ENCODE assay signal across 17 mouse cellular contexts in genomic region chr2:35688121-35688520, GRCm38 (mm10).
A peak's percentile ranks its signal among the peaks of the same experiment; 100 is the strongest.
DNase-seq lines count a peak whose midpoint lies in the region; ATAC-seq lines count a peak whose summit lies in the region.
"Had no signal": no experiment of that assay in that cellular context is flagged by ENCODE, and none has a peak within 500 bp of the region (broad histone marks: within the 10 kb centered on the region; RNA-seq: fewer than 3 reads in every experiment).

No protein-coding gene starts in this region.

- H3K4me1 ChIP-seq in embryonic facial prominence, embryonic 15.5 days: peaks cover 97% of the 10 kb centered on the region
- peaks cover 81% of the 10 kb centered on the region for H3K4me1 ChIP-seq in embryonic facial prominence, embryonic 10.5 days
- peaks cover 95% of the 10 kb centered on the region for H3K4me1 ChIP-seq in heart, embryonic 16.5 days (ENCODE audit: control insufficient read depth, insufficient read depth, low read length)

- no peaks in the 10 kb centered on the region for H3K9me3 ChIP-seq in embryonic facial prominence, embryonic 15.5 days (replicated peaks)
- H3K9me3 ChIP-seq in embryonic facial prominence, embryonic 10.5 days: no peaks in the 10 kb centered on the region
- no peaks in the 10 kb centered on the region for H3K9me3 ChIP-seq in heart, embryonic 16.5 days (replicated peaks; ENCODE audit: control insufficient read depth, low read length)
- H3K9me3 ChIP-seq: hindbrain, embryonic 15.5 days had no signal

- DNase-seq in embryonic facial prominence, embryonic 10.5 days (ENCODE audit: low spot score): no peak
- DNase-seq in heart, adult 8-10 months (ENCODE audit: low spot score): no peak
- peak; percentile 40 for DNase-seq in right cerebral cortex, adult 18-20 months
- no peak for DNase-seq in right cerebral cortex, postnatal 25 days
- no peak for DNase-seq in spleen, postnatal 4 days (ENCODE audit: low spot score in 2 of 2)
- DNase-seq in adrenal gland, adult 18-20 months (ENCODE audit: low spot score in 2 of 2): no peak
- DNase-seq: adrenal gland, postnatal 10 days; gastrocnemius, postnatal 25 days; kidney, postnatal 4 days; layer of hippocampus, postnatal 36 days; lung, adult 2 months; midbrain, embryonic 14.5 days; thymus, postnatal 25 days had no signal

- no peak overlapping the region for H3K4me2 ChIP-seq in embryonic facial prominence, embryonic 15.5 days (replicated peaks)
- no peak overlapping the region for H3K4me2 ChIP-seq in heart, embryonic 16.5 days (ENCODE audit: low read depth, low read length)
- H3K4me2 ChIP-seq: hindbrain, embryonic 15.5 days had no signal

- no peaks in the 10 kb centered on the region for H3K36me3 ChIP-seq in embryonic facial prominence, embryonic 15.5 days
- H3K36me3 ChIP-seq in embryonic facial prominence, embryonic 10.5 days (replicated peaks): peaks cover 26% of the 10 kb centered on the region
- no peaks in the 10 kb centered on the region; the same call in 1 of the 2 replicates for H3K36me3 ChIP-seq in heart, embryonic 16.5 days (ENCODE audit: control insufficient read depth, insufficient read depth)
- H3K36me3 ChIP-seq: hindbrain, embryonic 15.5 days had no signal

- H3K9ac ChIP-seq in embryonic facial prominence, embryonic 15.5 days: no peak overlapping the region
- H3K9ac ChIP-seq in heart, embryonic 16.5 days (ENCODE audit: low read length): no peak overlapping the region
- H3K9ac ChIP-seq: hindbrain, embryonic 15.5 days had no signal

- 62% methylated on average over 4 of the region's 4 CpGs for WGBS in embryonic facial prominence, embryonic 15.5 days
- WGBS in embryonic facial prominence, embryonic 10.5 days: 76% methylated on average over 4 of the region's 4 CpGs
- WGBS in heart, embryonic 16.5 days: 42% methylated on average over 4 of the region's 4 CpGs

- H3K27ac ChIP-seq in embryonic facial prominence, embryonic 15.5 days (replicated peaks): peak overlapping the region; percentile 29; the same call in 1 of the 2 replicates
- no peak overlapping the region for H3K27ac ChIP-seq in embryonic facial prominence, embryonic 10.5 days (replicated peaks)
- H3K27ac ChIP-seq in heart, embryonic 16.5 days (ENCODE audit: low read length): peak overlapping the region; percentile 45
- H3K27ac ChIP-seq: hindbrain, embryonic 15.5 days; macrophage had no signal

- H3K4me3 ChIP-seq in embryonic facial prominence, embryonic 15.5 days (replicated peaks): no peak overlapping the region
- no peak overlapping the region for H3K4me3 ChIP-seq in embryonic facial prominence, embryonic 10.5 days
- no peak overlapping the region for H3K4me3 ChIP-seq in heart, embryonic 16.5 days (ENCODE audit: low read length)
- H3K4me3 ChIP-seq: hindbrain, embryonic 15.5 days had no signal

- no peaks in the 10 kb centered on the region for H3K27me3 ChIP-seq in embryonic facial prominence, embryonic 15.5 days
- H3K27me3 ChIP-seq in embryonic facial prominence, embryonic 10.5 days (replicated peaks; ENCODE audit: low read depth, poor library complexity, severe bottlenecking): no peaks in the 10 kb centered on the region
- H3K27me3 ChIP-seq in heart, embryonic 16.5 days (ENCODE audit: control insufficient read depth, insufficient read depth, low read length): no peaks in the 10 kb centered on the region
- H3K27me3 ChIP-seq: hindbrain, embryonic 15.5 days had no signal

- no peak for ATAC-seq in embryonic facial prominence, embryonic 15.5 days (ENCODE audit: insufficient number of reproducible peaks, low FRiP score, low TSS enrichment, low read depth)
- ATAC-seq in heart, embryonic 16.5 days (replicated peaks; ENCODE audit: extremely low read depth, insufficient read depth, low FRiP score): no peak
